Mouse (Mus musculus) lung, postnatal 0 days (tissue): Measurements from ENCODE around the gene Olfr569. TPM values are rescaled to one million over a fixed set of nuclear protein-coding genes. Genes with fewer than 3 reads are reported as not detected.

Experiments
- ATAC-seq: fragments of 200-750 bp; cut with Nextera tagmentation; 2 replicates; pipeline ENCODE4 v1.8.0; 2017; ENCODE audit warnings: moderate library complexity
- DNase-seq: peaks from one replicate; pipeline ENCODE4 v3.0.0-alpha.2; 2016; ENCODE audit warnings: low spot score
- H3K27ac ChIP-seq: fragments of 300-500 bp; sonication (generic); 2 replicates; pipeline ENCODE4 v1.5.1; 2014; ENCODE audit warnings: antibody characterized with exemption, mild to moderate bottlenecking, low read length, mixed read lengths
- H3K27me3 ChIP-seq: fragments of 300-500 bp; sonication (generic); replicated peaks from 2 replicates; pipeline ENCODE4 v1.6.1; 2014; ENCODE audit warnings: low read length, mixed read lengths; ENCODE audit not compliant: insufficient read depth
- H3K36me3 ChIP-seq: fragments of 300-500 bp; sonication (generic); 2 replicates; pipeline ENCODE4 v1.6.1; 2014; ENCODE audit warnings: low read length, mixed read lengths; ENCODE audit not compliant: insufficient read depth
- H3K4me1 ChIP-seq: fragments of 300-500 bp; sonication (generic); 2 replicates; pipeline ENCODE4 v1.6.1; 2014; ENCODE audit warnings: antibody characterized with exemption, low read depth, low read length, mixed read lengths; ENCODE audit not compliant: insufficient read depth
- H3K4me2 ChIP-seq: fragments of 300-500 bp; sonication (generic); replicated peaks from 2 replicates; pipeline ENCODE4 v1.6.1; 2014; ENCODE audit warnings: low read depth, mild to moderate bottlenecking, low read length, moderate library complexity, mixed read lengths
- H3K4me3 ChIP-seq: fragments of 300-500 bp; sonication (generic); 2 replicates; pipeline ENCODE4 v1.5.1; 2014; ENCODE audit warnings: low read depth, low read length
- H3K9ac ChIP-seq: fragments of 300-500 bp; sonication (generic); replicated peaks from 2 replicates; pipeline ENCODE4 v1.6.1; 2014; ENCODE audit warnings: low read depth, mild to moderate bottlenecking
- H3K9me3 ChIP-seq: fragments of 300-500 bp; sonication (generic); 2 replicates; pipeline ENCODE4 v1.6.1; 2016; ENCODE audit warnings: low read length, mixed read lengths
- CTCF ChIP-seq: IDR thresholded peaks from 2 replicates; pipeline ENCODE4 v1.5.1; 2016; ENCODE audit warnings: antibody characterized with exemption, mild to moderate bottlenecking
- EP300 ChIP-seq: IDR thresholded peaks from 2 replicates; pipeline ENCODE4 v1.6.1; 2016; ENCODE audit warnings: antibody characterized with exemption, mild to moderate bottlenecking, control low read depth
- WGBS: fragments of 180-500 bp; shearing (Covaris S2); extraction: QIAGEN DNeasy Blood & Tissue Kit; methylation state at CpG from one replicate; pipeline ENCODE4 v1.1.7; 2014; 5-methylcytosine and 5-hydroxymethylcytosine counted together
- polyA plus RNA-seq: library from polyadenylated mRNA; unstranded; fragments of >200 nt; fragmentation: Nextera tagmentation; extraction: Ambion mirVana; gene quantifications from 2 replicates; pipeline ENCODE4 v1.2.1, GENCODE M21; 2015

Gene Olfr569
- polyA plus RNA-seq, 1 experiment from 2014 or later, result not detected

GRCm38 (mm10) chr7:102915261-102915660, 24.6 kb upstream of the Olfr569 start:
- 15% methylated on average over 1 of the region's 1 CpGs for WGBS
- ATAC-seq (no peak), DNase-seq (no peak)
- no peak overlapping the region for H3K4me2 ChIP-seq
- no peaks in the 10 kb centered on the region for H3K4me1 ChIP-seq
- no peaks in the 10 kb centered on the region for H3K27me3 ChIP-seq
- H3K36me3 ChIP-seq, result no peaks in the 10 kb centered on the region
- no peak for TF ChIP-seq EP300
- TF ChIP-seq CTCF, result no peak
- H3K9me3 ChIP-seq, result no peaks in the 10 kb centered on the region
- no peak overlapping the region for H3K9ac ChIP-seq
- no peak overlapping the region for H3K4me3 ChIP-seq
- H3K27ac ChIP-seq, result no peak overlapping the region

DNA sequence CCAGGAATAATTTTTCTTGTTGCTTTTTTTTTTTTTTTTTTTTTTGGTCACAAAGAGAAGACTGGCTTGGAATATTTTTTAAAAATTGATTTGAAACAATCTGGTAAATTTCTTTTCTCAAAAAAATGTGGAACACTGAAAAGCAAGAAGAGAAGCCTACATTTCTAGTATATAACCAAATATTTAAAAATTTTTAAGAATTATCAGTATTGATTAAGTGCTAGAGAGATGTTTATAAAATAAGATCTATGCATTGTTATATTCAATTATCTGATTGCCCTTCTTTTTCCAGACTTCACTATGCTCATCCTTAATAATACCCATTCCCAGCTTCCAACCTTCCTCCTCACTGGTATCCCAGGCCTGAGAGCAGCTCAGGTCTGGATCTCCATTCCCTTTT, 13.9 kb downstream of the Olfr569 start, which contains the start of gene Olfr568:
Gene Olfr568 (plus strand): TSS at position 301 of the 400 bp plus-strand sequence.
- Histone ChIP-seq H3K9me3 (no peaks in the 10 kb centered on the region), H3K4me3 (no peak within 1 kb of the TSS), H3K9ac (no peak within 1 kb of the TSS), H3K36me3 (no peaks in the 10 kb centered on the region), H3K4me2 (no peak within 1 kb of the TSS), H3K27me3 (no peaks in the 10 kb centered on the region), H3K4me1 (no peaks in the 10 kb centered on the region), H3K27ac (no peak within 1 kb of the TSS)
- no peak for ATAC-seq
- no peak for DNase-seq
- TF ChIP-seq CTCF (no peak), EP300 (no peak)

DNA sequence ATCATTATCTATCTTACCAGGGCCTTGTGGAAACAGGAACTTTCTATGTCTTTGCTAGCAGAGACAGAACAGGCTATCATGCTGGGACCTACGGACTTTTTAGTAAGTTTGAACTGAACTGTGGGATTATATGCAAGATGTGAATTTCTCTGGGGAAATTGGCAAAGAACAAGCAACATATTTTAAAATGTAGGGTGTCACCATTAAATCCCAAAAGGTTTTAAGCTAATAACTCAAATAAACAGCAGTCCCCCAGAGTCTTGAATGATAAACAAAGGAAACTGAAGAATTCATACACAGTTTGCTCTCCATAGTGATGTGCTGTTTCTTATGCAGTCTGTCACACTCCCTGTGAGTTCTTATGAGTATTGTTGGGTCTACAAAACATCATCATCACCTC, 32.0 kb downstream of the Olfr569 start, which contains the start of gene Olfr566:
Gene Olfr566 (minus strand): TSS at position 101 of the 400 bp plus-strand sequence.
- no peak within 1 kb of the TSS for H3K9ac ChIP-seq
- ATAC-seq, result no peak
- 81% methylated on average over 1 of the region's 1 CpGs for WGBS

DNA sequence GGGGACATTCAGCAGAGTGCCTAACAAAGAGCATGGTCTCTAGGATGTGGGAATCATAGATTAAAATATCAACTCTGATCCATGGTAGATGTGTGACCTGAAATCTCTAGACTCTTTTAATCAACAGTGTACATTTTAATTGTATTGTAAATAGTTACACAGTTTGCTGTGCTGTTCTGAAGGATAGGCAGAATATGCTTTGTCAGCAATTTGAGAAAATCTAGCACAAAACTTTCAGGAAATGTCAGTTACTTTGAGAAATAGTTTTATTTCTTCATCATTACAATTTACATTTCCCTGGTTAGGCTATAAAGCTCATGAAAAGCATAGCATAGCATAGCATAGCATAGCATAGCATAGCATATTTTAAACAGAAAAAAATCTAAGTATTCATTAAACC, 34.9 kb downstream of the Olfr569 start:
- H3K4me3 ChIP-seq, result no peak overlapping the region
- no peak for ATAC-seq

More for the DNA sequence above, 32.0 kb downstream of the Olfr569 start, which contains the start of gene Olfr566:
- H3K4me2 ChIP-seq, result no peak within 1 kb of the TSS
- no peak within 1 kb of the TSS for H3K27ac ChIP-seq
- H3K4me3 ChIP-seq, result no peak within 1 kb of the TSS
- no peaks in the 10 kb centered on the region for H3K36me3 ChIP-seq
- H3K4me1 ChIP-seq, result no peaks in the 10 kb centered on the region
- no peaks in the 10 kb centered on the region for H3K27me3 ChIP-seq
- TF ChIP-seq CTCF (no peak), EP300 (no peak)
- H3K9me3 ChIP-seq, result no peaks in the 10 kb centered on the region
- DNase-seq, result no peak

More for the DNA sequence above, 34.9 kb downstream of the Olfr569 start:
- Histone ChIP-seq H3K9ac (no peak overlapping the region), H3K27ac (no peak overlapping the region), H3K4me2 (no peak overlapping the region), H3K36me3 (no peaks in the 10 kb centered on the region), H3K9me3 (no peaks in the 10 kb centered on the region), H3K27me3 (no peaks in the 10 kb centered on the region), H3K4me1 (no peaks in the 10 kb centered on the region)
- DNase-seq, result no peak
- TF ChIP-seq EP300 (no peak), CTCF (no peak)

Other genes starting within 250 kb of the Olfr569 start
- not detected in 2 replicates for gene Olfr555, start 232.1 kb downstream of the Olfr569 start, polyA plus RNA-seq
- not detected in 2 replicates for gene Olfr556, start 226.0 kb downstream of the Olfr569 start, polyA plus RNA-seq
- 11.6 and 13.2 TPM in 2 replicates for gene Trim68, start 203.6 kb downstream of the Olfr569 start, polyA plus RNA-seq
- not detected in 2 replicates for gene Olfr557, start 195.0 kb downstream of the Olfr569 start, polyA plus RNA-seq
- 0.13 and 0.16 TPM in 2 replicates for gene Olfr558, start 188.7 kb downstream of the Olfr569 start, polyA plus RNA-seq
- gene Olfr33, start 171.8 kb downstream of the Olfr569 start, polyA plus RNA-seq, result not detected in 2 replicates
- not detected in 2 replicates for gene Olfr559, start 163.4 kb downstream of the Olfr569 start, polyA plus RNA-seq
- gene Olfr560, start 131.5 kb downstream of the Olfr569 start, polyA plus RNA-seq, result not detected in 2 replicates
- 0.04 and 0.12 TPM in 2 replicates for gene Olfr78, start 131.4 kb downstream of the Olfr569 start, polyA plus RNA-seq
- not detected in 2 replicates for gene Olfr561, start 119.7 kb downstream of the Olfr569 start, polyA plus RNA-seq
- gene Olfr564, start 87.4 kb downstream of the Olfr569 start, polyA plus RNA-seq, result not detected in 2 replicates
- not detected in 2 replicates for gene Olfr566, start 32.1 kb downstream of the Olfr569 start, polyA plus RNA-seq
- gene Olfr568, start 13.8 kb downstream of the Olfr569 start, polyA plus RNA-seq, result not detected in 2 replicates
- not detected in 2 replicates for gene Olfr570, start 3.7 kb upstream of the Olfr569 start, polyA plus RNA-seq
- not detected in 2 replicates for gene Olfr571, start 26.7 kb upstream of the Olfr569 start, polyA plus RNA-seq
- gene Olfr572, start 33.5 kb upstream of the Olfr569 start, polyA plus RNA-seq, result not detected in 2 replicates
- not detected in 2 replicates for gene Olfr573-ps1, start 51.7 kb upstream of the Olfr569 start, polyA plus RNA-seq
- gene Olfr574, start 57.6 kb upstream of the Olfr569 start, polyA plus RNA-seq, result not detected in 2 replicates
- not detected in 2 replicates for gene Olfr575, start 67.9 kb upstream of the Olfr569 start, polyA plus RNA-seq
- not detected in 2 replicates for gene Olfr576, start 71.8 kb upstream of the Olfr569 start, polyA plus RNA-seq
- gene Olfr577, start 85.1 kb upstream of the Olfr569 start, polyA plus RNA-seq, result not detected in 2 replicates
- gene Olfr578, start 98.4 kb upstream of the Olfr569 start, polyA plus RNA-seq, result not detected in 2 replicates
- not detected in 2 replicates for gene Olfr582, start 147.1 kb upstream of the Olfr569 start, polyA plus RNA-seq
- gene Olfr583, start 160.4 kb upstream of the Olfr569 start, polyA plus RNA-seq, result not detected in 2 replicates
- not detected in 2 replicates for gene Olfr584, start 191.0 kb upstream of the Olfr569 start, polyA plus RNA-seq
- gene Olfr585, start 206.8 kb upstream of the Olfr569 start, polyA plus RNA-seq, result not detected in 2 replicates
- not detected in 2 replicates for gene Olfr586, start 234.8 kb upstream of the Olfr569 start, polyA plus RNA-seq
- not detected in 2 replicates for gene Olfr588-ps1, start 250.0 kb upstream of the Olfr569 start, polyA plus RNA-seq